Mouse (Mus musculus) lung, adult 2 months (tissue): ENCODE data around the gene Fam131c.

ENCODE experiments used
- CTCF ChIP-seq: fragments of 200-500 bp; IDR thresholded peaks from 2 replicates; pipeline ENCODE4 v1.5.1; 2011; ENCODE audit warnings: mild to moderate bottlenecking, low read length, control low read depth; ENCODE audit not compliant: insufficient read depth
- POLR2A ChIP-seq: fragments of 200-500 bp; IDR thresholded peaks from 2 replicates; pipeline ENCODE4 v1.6.1; 2011; ENCODE audit warnings: low read depth, mild to moderate bottlenecking, control low read depth, low read length, borderline replicate concordance; ENCODE audit errors: extremely low read depth

- no peak for TF ChIP-seq CTCF
- no peak for TF ChIP-seq POLR2A
These were observed 22.8 kb upstream of the Fam131c start for GRCm38 (mm10) chr4:141345219-141345618.
